Mouse (Mus musculus) liver, postnatal 0 days (tissue): ENCODE data around the gene Col4a3.

Source experiments
- CTCF ChIP-seq: sonication (generic); IDR thresholded peaks from 2 replicates; pipeline ENCODE4 v1.5.1; 2016; ENCODE audit warnings: antibody characterized with exemption, low read depth
- EP300 ChIP-seq: IDR thresholded peaks from 2 replicates; pipeline ENCODE4 v1.6.1; 2016; ENCODE audit warnings: antibody characterized with exemption, low read depth, mild to moderate bottlenecking

DNA sequence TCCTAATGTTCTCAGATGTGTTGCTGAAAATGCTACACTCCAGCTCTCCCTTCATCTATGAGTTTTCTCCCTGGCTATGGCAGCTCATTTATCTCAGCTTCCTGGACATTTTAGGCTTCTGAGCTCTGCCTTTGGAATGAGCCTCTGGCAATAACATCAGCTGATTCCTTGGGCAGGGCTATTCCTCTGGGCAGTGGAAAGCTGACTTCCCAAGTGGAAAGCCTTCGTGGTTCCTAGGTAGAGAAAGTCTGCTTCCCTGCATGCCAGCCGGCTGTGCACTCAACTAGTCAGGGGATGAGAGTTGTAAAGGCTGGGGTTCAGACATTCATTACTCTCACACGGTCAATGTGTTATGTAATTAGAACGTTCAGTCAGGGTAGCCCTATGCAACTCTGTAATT is 8.4 kb upstream of the Col4a3 start:
- TF ChIP-seq CTCF, result no peak
- TF ChIP-seq EP300, result no peak
